Mouse (Mus musculus) midbrain, embryonic 10.5 days (tissue): ENCODE data around the gene Dek. TPM values are rescaled to one million over a fixed set of nuclear protein-coding genes. Genes with fewer than 3 reads are reported as not detected.

ENCODE experiments used
- DNase-seq: peaks from one replicate; pipeline ENCODE4 v3.0.0-alpha.2; 2017; ENCODE audit warnings: low spot score
- H3K27ac ChIP-seq: fragments of 300-500 bp; sonication (generic); replicated peaks from 2 replicates; pipeline ENCODE4 v1.5.1; 2016; ENCODE audit warnings: mild to moderate bottlenecking
- H3K27me3 ChIP-seq: fragments of 300-500 bp; sonication (generic); 2 replicates; pipeline ENCODE4 v1.6.1; 2016; ENCODE audit warnings: low read depth, mild to moderate bottlenecking; ENCODE audit not compliant: poor library complexity, severe bottlenecking
- H3K36me3 ChIP-seq: fragments of 300-500 bp; sonication (generic); 2 replicates; pipeline ENCODE4 v1.6.1; 2016; ENCODE audit warnings: mild to moderate bottlenecking, moderate library complexity
- H3K4me1 ChIP-seq: fragments of 300-500 bp; sonication (generic); 2 replicates; pipeline ENCODE4 v1.6.1; 2016
- H3K4me3 ChIP-seq: fragments of 300-500 bp; sonication (generic); 2 replicates; pipeline ENCODE4 v1.5.1; 2016; ENCODE audit warnings: mild to moderate bottlenecking, moderate library complexity
- H3K9me3 ChIP-seq: fragments of 300-500 bp; sonication (generic); replicated peaks from 2 replicates; pipeline ENCODE4 v1.6.1; 2016; ENCODE audit warnings: mild to moderate bottlenecking
- WGBS: fragments of 180-500 bp; shearing (Covaris S2); methylation state at CpG from one replicate; pipeline ENCODE4 v1.1.7; 2016; 5-methylcytosine and 5-hydroxymethylcytosine counted together
- polyA plus RNA-seq: library from polyadenylated mRNA; unstranded; fragments of >200 nt; fragmentation: Nextera tagmentation; extraction: Ambion mirVana; gene quantifications from 2 replicates; pipeline ENCODE4 v1.2.1, GENCODE M21; 2016

The Dek gene
- polyA plus RNA-seq, 1 experiment from 2014 or later = 382 TPM

- peaks cover 27% of the 10 kb centered on the region for H3K4me1 ChIP-seq
- WGBS = 1% methylated on average over 45 of the region's 45 CpGs
- peak; percentile 39 for DNase-seq
- peak overlapping the region; percentile 95 for H3K4me3 ChIP-seq
- H3K9me3 ChIP-seq = no peaks in the 10 kb centered on the region
- peaks cover 10% of the 10 kb centered on the region for H3K36me3 ChIP-seq
- H3K27ac ChIP-seq = peak overlapping the region; percentile 89
- peaks cover 12% of the 10 kb centered on the region for H3K27me3 ChIP-seq
These were observed 62.0 kb downstream of the Dek start for GRCm38 (mm10) chr13:47043833-47044616.

GRCm38 (mm10) chr13:47043030-47043680 lies 62.8 kb downstream of the Dek start, which contains the start of gene Kdm1b:
Kdm1b (plus strand) TSS chr13:47043499.
- DNase-seq = peak; percentile 99
- Histone ChIP-seq H3K36me3 (0 out of 2 replicates have a peak, but pooled peaks cover 4% of the 10 kb centered on the region), H3K27ac (peak within 1 kb of the TSS; percentile 89), H3K27me3 (peaks cover 12% of the 10 kb centered on the region), H3K4me1 (peaks cover 27% of the 10 kb centered on the region), H3K4me3 (peak within 1 kb of the TSS; percentile 95), H3K9me3 (no peaks in the 10 kb centered on the region)
- WGBS = under 1% methylated on average over 48 of the region's 48 CpGs

GRCm38 (mm10) chr13:47042024-47042633 lies 63.9 kb downstream of the Dek start:
- Histone ChIP-seq H3K27ac (peak overlapping the region; percentile 59), H3K4me1 (peaks cover 27% of the 10 kb centered on the region), H3K4me3 (peak overlapping the region; percentile 95), H3K36me3 (no peaks in the 10 kb centered on the region), H3K9me3 (no peaks in the 10 kb centered on the region), H3K27me3 (peaks cover 12% of the 10 kb centered on the region)
- 50% methylated on average over 8 of the region's 8 CpGs for WGBS
- no peak for DNase-seq

GRCm38 (mm10) chr13:47040061-47040460 lies 65.9 kb downstream of the Dek start:
- Histone ChIP-seq H3K4me3 (no peak overlapping the region), H3K27ac (no peak overlapping the region), H3K36me3 (no peaks in the 10 kb centered on the region), H3K9me3 (no peaks in the 10 kb centered on the region), H3K27me3 (peaks cover 9% of the 10 kb centered on the region), H3K4me1 (peaks cover 27% of the 10 kb centered on the region)
- 95% methylated on average over 5 of the region's 5 CpGs for WGBS
- DNase-seq = no peak

- 0 out of 2 replicates have a peak, but pooled peaks cover 5% of the 10 kb centered on the region for H3K36me3 ChIP-seq
- no peak overlapping the region for H3K4me3 ChIP-seq
- H3K9me3 ChIP-seq = no peaks in the 10 kb centered on the region
- 85% methylated on average over 6 of the region's 6 CpGs for WGBS
- peaks cover 8% of the 10 kb centered on the region for H3K4me1 ChIP-seq
- H3K27ac ChIP-seq = no peak overlapping the region
- H3K27me3 ChIP-seq = no peaks in the 10 kb centered on the region
- no peak for DNase-seq
These were observed 68.1 kb downstream of the Dek start for GRCm38 (mm10) chr13:47037946-47038345.

Other genes starting within 250 kb of the Dek start
- 9.1 and 11.4 TPM in 2 replicates for gene Kif13a, start 176.3 kb downstream of the Dek start, polyA plus RNA-seq
- 4.1 and 4.8 TPM in 2 replicates for gene Nhlrc1, start 91.4 kb downstream of the Dek start, polyA plus RNA-seq
- gene Kdm1b, start 62.7 kb downstream of the Dek start, polyA plus RNA-seq = 15.4 and 20.1 TPM in 2 replicates
- gene Tpmt, start 61.5 kb downstream of the Dek start, polyA plus RNA-seq = 30.8 and 33.7 TPM in 2 replicates
- 0.59 and 0.75 TPM in 2 replicates for gene Rnf144b, start 16.5 kb upstream of the Dek start, polyA plus RNA-seq